Mouse (Mus musculus) forebrain, embryonic 14.5 days (tissue): Measurements from ENCODE around the gene Esp6. TPM values are rescaled to one million over a fixed set of nuclear protein-coding genes. Genes with fewer than 3 reads are reported as not detected.

Source experiments
- polyA plus RNA-seq: library from polyadenylated mRNA; unstranded; fragments of >200 nt; fragmentation: Nextera tagmentation; extraction: Ambion mirVana; gene quantifications from 2 replicates; pipeline ENCODE4 v1.2.1, GENCODE M21; 2014

The Esp6 gene
- polyA plus RNA-seq, 1 experiment from 2014 or later, result not detected

Other genes starting within 250 kb of the Esp6 start
- gene Crisp1, start 242.3 kb upstream of the Esp6 start, polyA plus RNA-seq, result not detected in 2 replicates
- not detected in 2 replicates for gene Esp8, start 41.5 kb upstream of the Esp6 start, polyA plus RNA-seq
- not detected in 2 replicates for gene Esp4, start 37.1 kb downstream of the Esp6 start, polyA plus RNA-seq
- not detected in 2 replicates for gene Esp3, start 70.6 kb downstream of the Esp6 start, polyA plus RNA-seq
- not detected in 2 replicates for gene Esp1, start 165.6 kb downstream of the Esp6 start, polyA plus RNA-seq
- gene Crisp2, start 245.5 kb downstream of the Esp6 start, polyA plus RNA-seq, result not detected in 2 replicates
- not detected in 2 replicates for gene Rhag, start 249.6 kb downstream of the Esp6 start, polyA plus RNA-seq